Mouse (Mus musculus) myocyte (in vitro differentiated cells): ENCODE data around the gene Grhl3. TPM values are rescaled to one million over a fixed set of nuclear protein-coding genes. Genes with fewer than 3 reads are reported as not detected.

Experiments used
- H3K27me3 ChIP-seq: one replicate; pipeline ENCODE4 v1.6.1; 2011; ENCODE audit not compliant: control insufficient read depth, insufficient read depth, insufficient read length
- H3K36me3 ChIP-seq: one replicate; pipeline ENCODE4 v1.6.1; 2011; ENCODE audit not compliant: control insufficient read depth, insufficient read depth
- H3K4me2 ChIP-seq: one replicate; pipeline ENCODE4 v1.6.1; 2011; ENCODE audit warnings: low read depth, control low read depth
- H3K4me3 ChIP-seq: one replicate; pipeline ENCODE4 v1.5.1; 2011; ENCODE audit warnings: mild to moderate bottlenecking, control low read depth, moderate library complexity
- H3K79me2 ChIP-seq: one replicate; pipeline ENCODE4 v1.6.1; 2011; ENCODE audit not compliant: control insufficient read depth, insufficient read depth
- H3ac ChIP-seq: one replicate; pipeline ENCODE4 v1.6.1; 2011; ENCODE audit not compliant: control insufficient read depth, insufficient read length
- CEBPB ChIP-seq: IDR thresholded peaks from 2 replicates; pipeline ENCODE4 v1.6.1; 2011; ENCODE audit warnings: mild to moderate bottlenecking, moderate library complexity; ENCODE audit not compliant: poor library complexity, insufficient read depth, severe bottlenecking
- E2F4 ChIP-seq: IDR thresholded peaks from one replicate; pipeline ENCODE4 v1.6.1; 2011; ENCODE audit warnings: mild to moderate bottlenecking, control low read depth, moderate library complexity; ENCODE audit not compliant: insufficient read depth
- MAX ChIP-seq: IDR thresholded peaks from one replicate; pipeline ENCODE4 v1.6.1; 2011; ENCODE audit warnings: low read depth, mild to moderate bottlenecking, control low read depth
- MYOD1 ChIP-seq, 3 experiments: IDR thresholded peaks; one replicate each; pipeline ENCODE4 v1.6.1; 2011; ENCODE audit warnings: control low read depth in 2 of 3, low read depth in 2 of 3, mild to moderate bottlenecking in 2 of 3, moderate library complexity in 1 of 3; ENCODE audit not compliant: insufficient read length in 2 of 3, control insufficient read depth in 1 of 3
- MYOG ChIP-seq, 3 experiments: IDR thresholded peaks; one replicate each; pipeline ENCODE4 v1.6.1; 2011; ENCODE audit warnings: control low read depth in 2 of 3, low read depth in 2 of 3, mild to moderate bottlenecking in 2 of 3; ENCODE audit not compliant: insufficient read length in 2 of 3, control insufficient read depth in 1 of 3, insufficient read depth in 1 of 3
- POLR2A ChIP-seq: IDR thresholded peaks from one replicate; pipeline ENCODE4 v1.6.1; 2011; ENCODE audit warnings: low read depth, mild to moderate bottlenecking, control low read depth, moderate library complexity; ENCODE audit not compliant: insufficient read length
- POLR2AphosphoS2 ChIP-seq: IDR thresholded peaks from one replicate; pipeline ENCODE4 v1.6.1; 2011; ENCODE audit warnings: low read depth, control low read depth; ENCODE audit not compliant: insufficient read length
- REST ChIP-seq: IDR thresholded peaks from one replicate; pipeline ENCODE4 v1.6.1; 2011; ENCODE audit warnings: mild to moderate bottlenecking, control low read depth, moderate library complexity; ENCODE audit not compliant: insufficient read depth, insufficient read length
- SRF ChIP-seq: IDR thresholded peaks from one replicate; pipeline ENCODE4 v1.6.1; 2011; ENCODE audit warnings: low read depth; ENCODE audit not compliant: control insufficient read depth, insufficient read length
- TCF12 ChIP-seq: IDR thresholded peaks from one replicate; pipeline ENCODE4 v1.6.1; 2011; ENCODE audit warnings: mild to moderate bottlenecking, control low read depth; ENCODE audit not compliant: poor library complexity, insufficient read depth, severe bottlenecking
- TCF3 ChIP-seq: IDR thresholded peaks from one replicate; pipeline ENCODE4 v1.6.1; 2011; ENCODE audit warnings: low read depth, control low read depth; ENCODE audit not compliant: insufficient read length
- USF1 ChIP-seq: IDR thresholded peaks from one replicate; pipeline ENCODE4 v1.6.1; 2011; ENCODE audit warnings: low read depth, mild to moderate bottlenecking, control low read depth, moderate library complexity
- polyA plus RNA-seq: library from polyadenylated mRNA; unstranded; fragments of >200 nt; fragmentation: generic; extraction: Trizol; gene quantifications from one replicate; pipeline ENCODE4 v1.2.1, GENCODE M21; 2012; ENCODE audit warnings: missing spikeins

The Grhl3 gene
- polyA plus RNA-seq, 1 experiment = 0.95 TPM

- Histone ChIP-seq H3K4me2 (no peak overlapping the region), H3ac (no peak overlapping the region), H3K27me3 (no peaks in the 10 kb centered on the region), H3K36me3 (no peaks in the 10 kb centered on the region), H3K79me2 (no peaks in the 10 kb centered on the region), H3K4me3 (no peak overlapping the region)
- TF ChIP-seq TCF12 (no peak), MYOD1 (IDR thresholded peaks at IDR 0.05; ENCODE audit: control insufficient read depth in 1 of 3, insufficient read length in 2 of 3, low read depth in 2 of 3) (no peak), POLR2AphosphoS2 (no peak), REST (no peak), SRF (no peak), E2F4 (no peak), CEBPB (no peak), POLR2A (no peak), USF1 (no peak), MAX (no peak), TCF3 (no peak), MYOG (IDR thresholded peaks at IDR 0.05; ENCODE audit: control insufficient read depth in 1 of 3, insufficient read depth in 1 of 3, insufficient read length in 2 of 3, low read depth in 2 of 3) (no peak)
Measured at GRCm38 (mm10) chr4:135548521-135549077, 24.8 kb downstream of the Grhl3 start.

GRCm38 (mm10) chr4:135548108-135548507, 25.3 kb downstream of the Grhl3 start:
- TF ChIP-seq TCF12 (no peak), MYOD1 (IDR thresholded peaks at IDR 0.05; ENCODE audit: control insufficient read depth in 1 of 3, insufficient read length in 2 of 3, low read depth in 2 of 3) (no peak)
- no peak overlapping the region for H3K4me3 ChIP-seq
- H3K4me2 ChIP-seq = no peak overlapping the region
- H3K79me2 ChIP-seq = no peaks in the 10 kb centered on the region
- no peak overlapping the region for H3ac ChIP-seq
- no peaks in the 10 kb centered on the region for H3K27me3 ChIP-seq
- H3K36me3 ChIP-seq = no peaks in the 10 kb centered on the region

- H3K27me3 ChIP-seq = no peaks in the 10 kb centered on the region
- H3K36me3 ChIP-seq = no peaks in the 10 kb centered on the region
- H3K79me2 ChIP-seq = no peaks in the 10 kb centered on the region
- no peak overlapping the region for H3ac ChIP-seq
- no peak overlapping the region for H3K4me2 ChIP-seq
- H3K4me3 ChIP-seq = no peak overlapping the region
- TF ChIP-seq TCF12 = no peak
- no peak for TF ChIP-seq USF1
- no peak for TF ChIP-seq MAX
- no peak for TF ChIP-seq E2F4
- no peak for TF ChIP-seq POLR2AphosphoS2
- TF ChIP-seq POLR2A = no peak
Measured at GRCm38 (mm10) chr4:135547551-135547950, 25.9 kb downstream of the Grhl3 start.

GRCm38 (mm10) chr4:135546793-135547192, 26.6 kb downstream of the Grhl3 start:
- Histone ChIP-seq H3K79me2 (no peaks in the 10 kb centered on the region), H3K27me3 (no peaks in the 10 kb centered on the region), H3ac (no peak overlapping the region), H3K36me3 (no peaks in the 10 kb centered on the region), H3K4me3 (no peak overlapping the region), H3K4me2 (no peak overlapping the region)
- TF ChIP-seq USF1 (no peak), CEBPB (no peak), POLR2AphosphoS2 (no peak)

- H3K36me3 ChIP-seq = no peaks in the 10 kb centered on the region
- H3ac ChIP-seq = no peak overlapping the region
- no peak overlapping the region for H3K4me2 ChIP-seq
- TF ChIP-seq TCF3 (no peak), E2F4 (no peak), MYOG (IDR thresholded peaks at IDR 0.05; ENCODE audit: control insufficient read depth in 1 of 3, insufficient read depth in 1 of 3, insufficient read length in 2 of 3, low read depth in 2 of 3) (no peak), REST (no peak), POLR2AphosphoS2 (no peak), CEBPB (no peak), USF1 (no peak), MYOD1 (IDR thresholded peaks at IDR 0.05; ENCODE audit: control insufficient read depth in 1 of 3, insufficient read length in 2 of 3, low read depth in 2 of 3) (no peak), POLR2A (no peak), TCF12 (no peak), SRF (no peak), MAX (no peak)
- no peaks in the 10 kb centered on the region for H3K27me3 ChIP-seq
- H3K79me2 ChIP-seq = no peaks in the 10 kb centered on the region
- no peak overlapping the region for H3K4me3 ChIP-seq
Measured at GRCm38 (mm10) chr4:135546008-135546407, 27.4 kb downstream of the Grhl3 start.
